Mouse (Mus musculus) midbrain, embryonic 14.5 days (tissue): Measurements from ENCODE around the gene Wnt3. TPM values are rescaled to one million over a fixed set of nuclear protein-coding genes. Genes with fewer than 3 reads are reported as not detected.
A peak's percentile ranks its signal among the peaks of the same experiment; 100 is the strongest.

Experiments
- ATAC-seq: fragments of 200-750 bp; cut with Nextera tagmentation; 2 replicates; pipeline ENCODE4 v1.8.0; 2017; ENCODE audit warnings: moderate number of reproducible peaks, moderate library complexity; ENCODE audit not compliant: low FRiP score, low TSS enrichment
- DNase-seq: peaks from one replicate; pipeline ENCODE4 v3.0.0-alpha.2; 2015
- H3K27ac ChIP-seq: fragments of 300-500 bp; sonication (generic); replicated peaks from 2 replicates; pipeline ENCODE4 v1.5.1; 2014; ENCODE audit warnings: mild to moderate bottlenecking, low read depth, low read length, moderate library complexity
- H3K27me3 ChIP-seq: fragments of 300-500 bp; sonication (generic); 2 replicates; pipeline ENCODE4 v1.6.1; 2014; ENCODE audit warnings: low read length, control low read depth, mixed read lengths; ENCODE audit not compliant: control insufficient read depth, insufficient read depth
- H3K36me3 ChIP-seq: fragments of 300-500 bp; sonication (generic); 2 replicates; pipeline ENCODE4 v1.6.1; 2014; ENCODE audit warnings: low read length, control low read depth; ENCODE audit not compliant: control insufficient read depth, insufficient read depth
- H3K4me1 ChIP-seq: fragments of 300-500 bp; sonication (generic); 2 replicates; pipeline ENCODE4 v1.6.1; 2014; ENCODE audit warnings: mild to moderate bottlenecking, antibody characterized with exemption, low read length, control low read depth; ENCODE audit not compliant: control insufficient read depth, insufficient read depth
- H3K4me2 ChIP-seq: fragments of 300-500 bp; sonication (generic); 2 replicates; pipeline ENCODE4 v1.6.1; 2014; ENCODE audit warnings: mild to moderate bottlenecking, low read length, moderate library complexity
- H3K4me3 ChIP-seq: fragments of 300-500 bp; sonication (generic); replicated peaks from 2 replicates; pipeline ENCODE4 v1.5.1; 2014; ENCODE audit warnings: low read depth, low read length
- H3K9ac ChIP-seq: fragments of 300-500 bp; sonication (generic); replicated peaks from 2 replicates; pipeline ENCODE4 v1.6.1; 2014; ENCODE audit warnings: mild to moderate bottlenecking, low read length, moderate library complexity
- H3K9me3 ChIP-seq: fragments of 300-500 bp; sonication (generic); 2 replicates; pipeline ENCODE4 v1.6.1; 2016; ENCODE audit warnings: low read length, control low read depth, mixed read lengths; ENCODE audit not compliant: control insufficient read depth
- WGBS: fragments of 180-500 bp; shearing (Covaris S2); extraction: QIAGEN DNeasy Blood & Tissue Kit; methylation state at CpG from one replicate; pipeline ENCODE4 v1.1.7; 2014; 5-methylcytosine and 5-hydroxymethylcytosine counted together
- polyA plus RNA-seq: library from polyadenylated mRNA; unstranded; fragments of >200 nt; fragmentation: Nextera tagmentation; extraction: Ambion mirVana; gene quantifications from 2 replicates; pipeline ENCODE4 v1.2.1, GENCODE M21; 2014

Gene Wnt3
- 14.5 and 15.0 TPM in 2 replicates for polyA plus RNA-seq

GRCm38 (mm10) chr11:103773387-103774227, at the start of gene Wnt3:
Gene Wnt3, plus strand, starts transcription at chr11:103774150.
- Histone ChIP-seq H3K4me2 (peak within 1 kb of the TSS; percentile 84), H3K27me3 (peaks cover 49% of the 10 kb centered on the region), H3K9me3 (no peaks in the 10 kb centered on the region), H3K4me3 (peak within 1 kb of the TSS; percentile 44), H3K9ac (peak within 1 kb of the TSS; percentile 50), H3K4me1 (peaks cover 45% of the 10 kb centered on the region), H3K27ac (peak within 1 kb of the TSS; percentile 61), H3K36me3 (no peaks in the 10 kb centered on the region)
- DNase-seq: peak; percentile 84
- under 1% methylated on average over 60 of the region's 60 CpGs for WGBS
- ATAC-seq: peak; percentile 75; the same call in 1 of the 2 replicates

GRCm38 (mm10) chr11:103724331-103724771, 49.6 kb upstream of the Wnt3 start:
- H3K27me3 ChIP-seq: no peaks in the 10 kb centered on the region
- no peaks in the 10 kb centered on the region for H3K9me3 ChIP-seq
- H3K36me3 ChIP-seq: no peaks in the 10 kb centered on the region
- ATAC-seq: no peak
- H3K9ac ChIP-seq: no peak overlapping the region
- no peak overlapping the region for H3K4me3 ChIP-seq
- no peak overlapping the region for H3K27ac ChIP-seq
- peaks cover 14% of the 10 kb centered on the region for H3K4me1 ChIP-seq
- no peak for DNase-seq
- WGBS: 86% methylated on average over 11 of the region's 11 CpGs
- H3K4me2 ChIP-seq: no peak overlapping the region

GRCm38 (mm10) chr11:103729282-103729985, 44.5 kb upstream of the Wnt3 start:
- Histone ChIP-seq H3K27ac (no peak overlapping the region), H3K36me3 (no peaks in the 10 kb centered on the region), H3K9ac (no peak overlapping the region), H3K4me2 (no peak overlapping the region), H3K9me3 (no peaks in the 10 kb centered on the region), H3K27me3 (no peaks in the 10 kb centered on the region), H3K4me3 (no peak overlapping the region), H3K4me1 (no peaks in the 10 kb centered on the region)
- WGBS: 75% methylated on average over 9 of the region's 9 CpGs
- no peak for DNase-seq
- ATAC-seq: no peak

- Histone ChIP-seq H3K4me1 (no peaks in the 10 kb centered on the region), H3K27ac (no peak overlapping the region), H3K27me3 (no peaks in the 10 kb centered on the region), H3K36me3 (no peaks in the 10 kb centered on the region), H3K9ac (no peak overlapping the region), H3K4me2 (no peak overlapping the region), H3K9me3 (no peaks in the 10 kb centered on the region), H3K4me3 (no peak overlapping the region)
- WGBS: 82% methylated on average over 9 of the region's 9 CpGs
- ATAC-seq (no peak), DNase-seq (peak; percentile 8)
These were observed 42.4 kb upstream of the Wnt3 start for GRCm38 (mm10) chr11:103731594-103731993.

- no peak for DNase-seq
- 81% methylated on average over 7 of the region's 7 CpGs for WGBS
- H3K4me2 ChIP-seq: no peak overlapping the region
- no peak overlapping the region for H3K4me3 ChIP-seq
- no peaks in the 10 kb centered on the region for H3K4me1 ChIP-seq
- H3K27me3 ChIP-seq: no peaks in the 10 kb centered on the region
- no peak overlapping the region for H3K27ac ChIP-seq
- H3K9ac ChIP-seq: no peak overlapping the region
- no peak for ATAC-seq
- H3K36me3 ChIP-seq: no peaks in the 10 kb centered on the region
- no peaks in the 10 kb centered on the region for H3K9me3 ChIP-seq
These were observed 41.6 kb upstream of the Wnt3 start for GRCm38 (mm10) chr11:103732306-103732705.

GRCm38 (mm10) chr11:103733069-103733468, 40.9 kb upstream of the Wnt3 start:
- Histone ChIP-seq H3K27me3 (no peaks in the 10 kb centered on the region), H3K36me3 (no peaks in the 10 kb centered on the region), H3K4me2 (no peak overlapping the region), H3K9me3 (no peaks in the 10 kb centered on the region), H3K4me3 (no peak overlapping the region), H3K27ac (no peak overlapping the region), H3K4me1 (no peaks in the 10 kb centered on the region), H3K9ac (no peak overlapping the region)
- DNase-seq (no peak), ATAC-seq (no peak)
- 74% methylated on average over 4 of the region's 4 CpGs for WGBS

GRCm38 (mm10) chr11:103733961-103734360, 40.0 kb upstream of the Wnt3 start:
- Histone ChIP-seq H3K4me1 (no peaks in the 10 kb centered on the region), H3K4me3 (no peak overlapping the region), H3K9me3 (no peaks in the 10 kb centered on the region), H3K27ac (no peak overlapping the region), H3K9ac (no peak overlapping the region), H3K27me3 (no peaks in the 10 kb centered on the region), H3K36me3 (no peaks in the 10 kb centered on the region), H3K4me2 (no peak overlapping the region)
- no peak for ATAC-seq
- WGBS: 88% methylated on average over 2 of the region's 2 CpGs
- peak; percentile 16 for DNase-seq

GRCm38 (mm10) chr11:103734411-103735045, 39.4 kb upstream of the Wnt3 start:
- DNase-seq (no peak), ATAC-seq (no peak)
- WGBS: 80% methylated on average over 5 of the region's 5 CpGs
- Histone ChIP-seq H3K9ac (no peak overlapping the region), H3K9me3 (no peaks in the 10 kb centered on the region), H3K4me2 (no peak overlapping the region), H3K27ac (no peak overlapping the region), H3K4me3 (no peak overlapping the region), H3K36me3 (no peaks in the 10 kb centered on the region), H3K4me1 (no peaks in the 10 kb centered on the region), H3K27me3 (no peaks in the 10 kb centered on the region)
